Mouse (Mus musculus): ENCODE data around the gene Pex11g.

DNA sequence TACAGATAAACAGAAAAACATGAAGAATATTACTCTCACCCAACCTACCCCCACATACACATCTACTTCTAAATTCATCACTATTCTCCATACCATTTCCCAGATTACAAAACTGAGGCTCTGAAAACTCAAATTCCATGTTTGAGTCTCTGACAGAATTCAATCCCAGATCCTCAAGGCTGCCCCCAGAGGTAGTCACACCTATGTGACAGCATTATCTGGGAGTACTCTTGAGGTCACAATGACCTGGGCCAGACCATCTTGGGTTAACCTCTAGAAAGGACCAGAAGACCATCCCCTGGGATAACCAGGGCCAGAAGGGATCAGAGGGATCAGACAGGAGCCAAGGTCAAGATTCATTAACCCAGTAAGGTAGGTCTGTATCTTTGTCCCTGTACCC, 3.1 kb upstream of the Pex11g start, which contains the start of gene Tex45:
- TF ChIP-seq CTCF (IDR thresholded peaks at IDR 0.05; ENCODE audit: low read depth, low read length) (no peak), POLR2A (IDR thresholded peaks at IDR 0.05; ENCODE audit: extremely low read depth, insufficient read depth, low read length) (no peak)
